Mouse (Mus musculus): ENCODE results near the gene Ell2. TPM values are rescaled to one million over a fixed set of nuclear protein-coding genes. Genes with fewer than 3 reads are reported as not detected.

The Ell2 gene
- 35.9 TPM for polyA plus RNA-seq (2014; fragmentation: Illumina TruSeq; extraction: RNeasy Lipid Tissue Mini Kit (QIAGEN cat#74804))

DNA sequence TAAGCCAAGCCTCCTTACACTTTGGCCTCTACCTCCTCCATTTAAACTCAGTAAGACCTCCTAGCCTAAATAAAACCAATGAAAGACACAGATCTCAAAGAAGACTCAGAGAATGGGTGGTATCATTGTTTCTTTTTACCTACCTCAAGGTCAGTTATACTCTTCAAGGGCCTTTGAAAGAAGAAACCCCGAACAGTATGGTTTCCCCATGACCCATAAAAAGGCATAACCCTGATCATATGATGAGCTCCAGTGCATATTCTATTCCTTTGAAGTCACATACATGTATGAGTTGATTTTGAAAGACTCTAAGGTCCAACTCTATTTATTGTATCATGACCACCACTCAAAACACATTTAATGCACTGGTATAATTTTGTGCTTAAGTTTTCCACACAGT, at the start of gene Ell2:
Ell2 (plus strand) TSS at position 301 of the 400 bp plus-strand sequence.

Other genes with a start within 250 kb of the Ell2 start
- gene Glrx, start 133.1 kb downstream of the Ell2 start, polyA plus RNA-seq (2014; fragmentation: Illumina TruSeq; extraction: RNeasy Lipid Tissue Mini Kit (QIAGEN cat#74804)): 35.2 TPM
- 107 TPM for gene Rhobtb3, start 237.2 kb downstream of the Ell2 start, polyA plus RNA-seq (2014; fragmentation: Illumina TruSeq; extraction: RNeasy Lipid Tissue Mini Kit (QIAGEN cat#74804))

Data from ovary, adult 10 weeks (tissue).